Mouse (Mus musculus) liver, adult 2 months (tissue): Measurements from ENCODE around the gene Prkcz.

Source experiments
- CTCF ChIP-seq: fragments of 200-500 bp; IDR thresholded peaks from 2 replicates; pipeline ENCODE4 v1.5.1; 2011; ENCODE audit warnings: low read depth, low read length, control low read depth
- POLR2A ChIP-seq: fragments of 200-500 bp; IDR thresholded peaks from 2 replicates; pipeline ENCODE4 v1.6.1; 2011; ENCODE audit warnings: low read length, control low read depth; ENCODE audit not compliant: insufficient read depth; ENCODE audit errors: extremely low read depth

DNA sequence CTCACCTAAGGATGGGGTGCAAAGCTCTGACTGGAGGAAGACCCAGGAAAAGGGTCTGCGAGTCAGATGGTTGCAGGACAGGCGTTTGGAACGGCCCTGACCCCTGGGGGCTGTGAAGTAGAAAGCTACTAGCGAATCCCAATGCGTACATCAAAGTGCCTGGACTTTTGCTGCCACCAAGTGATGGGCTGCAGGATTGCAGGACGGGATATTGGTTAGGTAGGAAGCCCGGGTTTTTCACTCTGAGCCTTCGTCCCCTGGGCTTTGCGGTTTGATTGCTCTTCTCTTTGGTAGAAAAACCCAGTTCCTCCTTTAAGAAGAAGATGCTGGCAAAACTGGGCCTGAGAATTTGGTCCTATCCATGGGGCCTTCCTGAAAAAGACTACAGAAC, 111.9 kb downstream of the Prkcz start:
- TF ChIP-seq POLR2A (no peak), CTCF (peak; percentile 96)
